Mouse (Mus musculus) thymus, adult 2 months (tissue): ENCODE measurements around the gene Zdhhc14.

ENCODE experiments used
- CTCF ChIP-seq: fragments of 200-500 bp; IDR thresholded peaks from 2 replicates; pipeline ENCODE4 v1.5.1; 2012; ENCODE audit warnings: mild to moderate bottlenecking, control low read depth, low read length, moderate library complexity, borderline replicate concordance; ENCODE audit not compliant: control insufficient read depth, poor library complexity, insufficient read depth; ENCODE audit errors: extremely low read depth
- POLR2A ChIP-seq: fragments of 200-500 bp; IDR thresholded peaks from 2 replicates; pipeline ENCODE4 v1.6.1; 2012; ENCODE audit warnings: mild to moderate bottlenecking, low read length, control low read depth, moderate library complexity; ENCODE audit not compliant: control insufficient read depth, poor library complexity, insufficient read depth; ENCODE audit errors: extremely low read depth

GRCm38 (mm10) chr17:5655536-5655935 lies 163.2 kb downstream of the Zdhhc14 start:
- TF ChIP-seq CTCF (no peak), POLR2A (no peak)
